Mouse (Mus musculus) forebrain, embryonic 12.5 days (tissue): ENCODE data around the gene Paxip1. TPM values are rescaled to one million over a fixed set of nuclear protein-coding genes. Genes with fewer than 3 reads are reported as not detected.
A peak's percentile ranks its signal among the peaks of the same experiment; 100 is the strongest.

ENCODE experiments used
- ATAC-seq: fragments of 200-750 bp; cut with Nextera tagmentation; 2 replicates; pipeline ENCODE4 v1.8.0; 2017; ENCODE audit warnings: moderate TSS enrichment; ENCODE audit not compliant: low FRiP score
- H3K27ac ChIP-seq: fragments of 300-500 bp; sonication (generic); 2 replicates; pipeline ENCODE4 v1.5.1; 2016; ENCODE audit warnings: mild to moderate bottlenecking
- H3K27me3 ChIP-seq: fragments of 300-500 bp; sonication (generic); 2 replicates; pipeline ENCODE4 v1.6.1; 2016; ENCODE audit warnings: mild to moderate bottlenecking
- H3K36me3 ChIP-seq: fragments of 300-500 bp; sonication (generic); replicated peaks from 2 replicates; pipeline ENCODE4 v1.6.1; 2016; ENCODE audit warnings: mild to moderate bottlenecking
- H3K4me1 ChIP-seq: fragments of 300-500 bp; sonication (generic); 2 replicates; pipeline ENCODE4 v1.6.1; 2016
- H3K4me2 ChIP-seq: fragments of 300-500 bp; sonication (generic); 2 replicates; pipeline ENCODE4 v1.6.1; 2016; ENCODE audit warnings: mild to moderate bottlenecking, moderate library complexity
- H3K4me3 ChIP-seq: fragments of 300-500 bp; sonication (generic); replicated peaks from 2 replicates; pipeline ENCODE4 v1.5.1; 2016; ENCODE audit warnings: mild to moderate bottlenecking
- H3K9ac ChIP-seq: fragments of 300-500 bp; sonication (generic); 2 replicates; pipeline ENCODE4 v1.6.1; 2016; ENCODE audit warnings: mild to moderate bottlenecking
- H3K9me3 ChIP-seq: fragments of 300-500 bp; sonication (generic); 2 replicates; pipeline ENCODE4 v1.6.1; 2016
- WGBS: fragments of 180-500 bp; shearing (Covaris S2); methylation state at CpG from one replicate; pipeline ENCODE4 v1.1.7; 2016; 5-methylcytosine and 5-hydroxymethylcytosine counted together
- polyA plus RNA-seq: library from polyadenylated mRNA; unstranded; fragments of >200 nt; fragmentation: Nextera tagmentation; extraction: Ambion mirVana; gene quantifications from 2 replicates; pipeline ENCODE4 v1.2.1, GENCODE M21; 2016

Gene Paxip1
- polyA plus RNA-seq, 1 experiment from 2014 or later = 47.6 TPM

GRCm38 (mm10) chr5:27790086-27790909, 1.2 kb downstream of the Paxip1 start:
- ATAC-seq = no peak
- peak overlapping the region; percentile 68 for H3K4me3 ChIP-seq
- WGBS = 30% methylated on average over 21 of the region's 21 CpGs

GRCm38 (mm10) chr5:27789586-27789985, 1.9 kb downstream of the Paxip1 start:
- Histone ChIP-seq H3K4me1 (peaks cover 30% of the 10 kb centered on the region), H3K4me2 (peak overlapping the region; percentile 70), H3K9me3 (no peaks in the 10 kb centered on the region), H3K9ac (peak overlapping the region; percentile 86), H3K27ac (no peak overlapping the region), H3K4me3 (peak overlapping the region; percentile 68), H3K36me3 (peaks cover 41% of the 10 kb centered on the region), H3K27me3 (no peaks in the 10 kb centered on the region)
- WGBS = 81% methylated on average over 10 of the region's 10 CpGs
- ATAC-seq = no peak

More at GRCm38 (mm10) chr5:27790086-27790909, 1.2 kb downstream of the Paxip1 start:
- Histone ChIP-seq H3K9me3 (no peaks in the 10 kb centered on the region), H3K27ac (peak overlapping the region; percentile 95; the same call in 1 of the 2 replicates), H3K36me3 (peaks cover 34% of the 10 kb centered on the region), H3K4me2 (peak overlapping the region; percentile 70), H3K27me3 (no peaks in the 10 kb centered on the region), H3K9ac (peak overlapping the region; percentile 86), H3K4me1 (peaks cover 30% of the 10 kb centered on the region)

GRCm38 (mm10) chr5:27783381-27783780, 8.1 kb downstream of the Paxip1 start:
- Histone ChIP-seq H3K4me1 (no peaks in the 10 kb centered on the region), H3K4me3 (no peak overlapping the region), H3K27me3 (no peaks in the 10 kb centered on the region), H3K9ac (no peak overlapping the region), H3K9me3 (no peaks in the 10 kb centered on the region), H3K4me2 (no peak overlapping the region), H3K27ac (no peak overlapping the region), H3K36me3 (peaks cover 89% of the 10 kb centered on the region)
- no peak for ATAC-seq
- 95% methylated on average over 9 of the region's 9 CpGs for WGBS

GRCm38 (mm10) chr5:27767948-27768347, 23.5 kb downstream of the Paxip1 start:
- 71% methylated on average over 5 of the region's 5 CpGs for WGBS
- peak overlapping the region; percentile 61; the same call in 1 of the 2 replicates for H3K27ac ChIP-seq
- no peak overlapping the region for H3K9ac ChIP-seq
- H3K4me2 ChIP-seq = no peak overlapping the region
- H3K27me3 ChIP-seq = no peaks in the 10 kb centered on the region
- no peak for ATAC-seq
- no peak overlapping the region for H3K4me3 ChIP-seq
- no peaks in the 10 kb centered on the region for H3K9me3 ChIP-seq
- peaks cover 5% of the 10 kb centered on the region; the same call in 1 of the 2 replicates for H3K4me1 ChIP-seq
- peaks cover 93% of the 10 kb centered on the region for H3K36me3 ChIP-seq

GRCm38 (mm10) chr5:27765780-27766179, 25.7 kb downstream of the Paxip1 start:
- ATAC-seq = no peak

GRCm38 (mm10) chr5:27744944-27745343, 46.5 kb downstream of the Paxip1 start:
- 94% methylated on average over 1 of the region's 1 CpGs for WGBS
- ATAC-seq = no peak
- H3K36me3 ChIP-seq = peaks cover 80% of the 10 kb centered on the region

More at GRCm38 (mm10) chr5:27765780-27766179, 25.7 kb downstream of the Paxip1 start:
- Histone ChIP-seq H3K4me3 (no peak overlapping the region), H3K4me2 (no peak overlapping the region), H3K36me3 (peaks cover 94% of the 10 kb centered on the region), H3K9ac (no peak overlapping the region), H3K9me3 (no peaks in the 10 kb centered on the region), H3K27ac (0 out of 2 replicates have a peak overlapping the region, but pooled peaks have one; percentile 1), H3K27me3 (no peaks in the 10 kb centered on the region), H3K4me1 (peaks cover 5% of the 10 kb centered on the region; the same call in 1 of the 2 replicates)
- 70% methylated on average over 4 of the region's 4 CpGs for WGBS

GRCm38 (mm10) chr5:27739216-27739615, 52.3 kb downstream of the Paxip1 start:
- 83% methylated on average over 6 of the region's 6 CpGs for WGBS

More at GRCm38 (mm10) chr5:27744944-27745343, 46.5 kb downstream of the Paxip1 start:
- Histone ChIP-seq H3K4me2 (no peak overlapping the region), H3K27me3 (no peaks in the 10 kb centered on the region), H3K4me1 (no peaks in the 10 kb centered on the region), H3K4me3 (no peak overlapping the region), H3K27ac (no peak overlapping the region), H3K9me3 (no peaks in the 10 kb centered on the region), H3K9ac (no peak overlapping the region)

GRCm38 (mm10) chr5:27737168-27737567, 54.3 kb downstream of the Paxip1 start:
- 11% methylated on average over 3 of the region's 3 CpGs for WGBS
- H3K27me3 ChIP-seq = no peaks in the 10 kb centered on the region
- no peaks in the 10 kb centered on the region; the same call in 1 of the 2 replicates for H3K4me1 ChIP-seq
- no peak overlapping the region for H3K4me2 ChIP-seq
- no peaks in the 10 kb centered on the region for H3K9me3 ChIP-seq
- no peak for ATAC-seq
- H3K27ac ChIP-seq = no peak overlapping the region
- no peak overlapping the region for H3K9ac ChIP-seq
- no peak overlapping the region for H3K4me3 ChIP-seq
- peaks cover 24% of the 10 kb centered on the region for H3K36me3 ChIP-seq

More at GRCm38 (mm10) chr5:27739216-27739615, 52.3 kb downstream of the Paxip1 start:
- H3K27me3 ChIP-seq = no peaks in the 10 kb centered on the region
- no peak overlapping the region for H3K9ac ChIP-seq
- no peak overlapping the region for H3K4me3 ChIP-seq
- no peak overlapping the region for H3K27ac ChIP-seq
- no peaks in the 10 kb centered on the region for H3K4me1 ChIP-seq
- ATAC-seq = no peak
- H3K36me3 ChIP-seq = peaks cover 43% of the 10 kb centered on the region
- no peak overlapping the region for H3K4me2 ChIP-seq
- H3K9me3 ChIP-seq = no peaks in the 10 kb centered on the region

- Histone ChIP-seq H3K4me3 (no peak overlapping the region), H3K4me2 (no peak overlapping the region), H3K36me3 (no peaks in the 10 kb centered on the region), H3K27me3 (no peaks in the 10 kb centered on the region), H3K27ac (no peak overlapping the region), H3K9me3 (no peaks in the 10 kb centered on the region), H3K4me1 (no peaks in the 10 kb centered on the region; the same call in 1 of the 2 replicates), H3K9ac (no peak overlapping the region)
- WGBS = 77% methylated on average over 5 of the region's 5 CpGs
- ATAC-seq = no peak
These were observed 59.1 kb downstream of the Paxip1 start for GRCm38 (mm10) chr5:27732288-27732868.

GRCm38 (mm10) chr5:27731392-27731791, 60.1 kb downstream of the Paxip1 start:
- H3K4me3 ChIP-seq = no peak overlapping the region
- no peak overlapping the region for H3K4me2 ChIP-seq
- no peak overlapping the region for H3K9ac ChIP-seq
- H3K4me1 ChIP-seq = no peaks in the 10 kb centered on the region; the same call in 1 of the 2 replicates
- no peak for ATAC-seq
- WGBS = 63% methylated on average over 1 of the region's 1 CpGs
- no peaks in the 10 kb centered on the region for H3K9me3 ChIP-seq
- H3K27me3 ChIP-seq = no peaks in the 10 kb centered on the region
- H3K36me3 ChIP-seq = no peaks in the 10 kb centered on the region
- H3K27ac ChIP-seq = no peak overlapping the region

GRCm38 (mm10) chr5:27730666-27731065, 60.8 kb downstream of the Paxip1 start:
- H3K4me2 ChIP-seq = no peak overlapping the region
- H3K4me3 ChIP-seq = no peak overlapping the region
- ATAC-seq = no peak
- WGBS = 85% methylated on average over 5 of the region's 5 CpGs
- H3K36me3 ChIP-seq = no peaks in the 10 kb centered on the region
- no peaks in the 10 kb centered on the region for H3K27me3 ChIP-seq
- no peaks in the 10 kb centered on the region; the same call in 1 of the 2 replicates for H3K4me1 ChIP-seq
- H3K27ac ChIP-seq = no peak overlapping the region
- H3K9me3 ChIP-seq = no peaks in the 10 kb centered on the region
- H3K9ac ChIP-seq = no peak overlapping the region

GRCm38 (mm10) chr5:27724460-27724859, 67.0 kb downstream of the Paxip1 start:
- Histone ChIP-seq H3K9ac (no peak overlapping the region), H3K4me1 (no peaks in the 10 kb centered on the region), H3K4me2 (no peak overlapping the region), H3K9me3 (no peaks in the 10 kb centered on the region), H3K27me3 (no peaks in the 10 kb centered on the region), H3K36me3 (no peaks in the 10 kb centered on the region), H3K27ac (no peak overlapping the region), H3K4me3 (no peak overlapping the region)
- ATAC-seq = no peak
- WGBS = 24% methylated on average over 2 of the region's 2 CpGs
